Mouse (Mus musculus): ENCODE results near the gene Klhl10.
A peak's percentile ranks its signal among the peaks of the same experiment; 100 is the strongest.

Gene Klhl10

GRCm38 (mm10) chr11:100408835-100409462, 32.8 kb upstream of the Klhl10 start:
- no peak for DNase-seq

GRCm38 (mm10) chr11:100409686-100410085, 32.0 kb upstream of the Klhl10 start:
- DNase-seq = no peak

- DNase-seq = peak in 1 of 2 experiments; percentile 32
Observed at GRCm38 (mm10) chr11:100411736-100412135, 30.0 kb upstream of the Klhl10 start.

GRCm38 (mm10) chr11:100413541-100413940, 28.2 kb upstream of the Klhl10 start:
- DNase-seq = no peak

- peak; percentile 81 to 90 for DNase-seq
Observed at GRCm38 (mm10) chr11:100414021-100414913, 27.4 kb upstream of the Klhl10 start, which contains the start of gene P3h4. Gene P3h4 (minus strand): TSS chr11:100414836.

GRCm38 (mm10) chr11:100414914-100415822, 26.5 kb upstream of the Klhl10 start, which contains the start of gene Fkbp10:
Gene Fkbp10 (plus strand): TSS chr11:100415697.
- DNase-seq = peak; percentile 29 to 55

- no peak for DNase-seq
Observed at GRCm38 (mm10) chr11:100421537-100421936, 20.2 kb upstream of the Klhl10 start.

- no peak for DNase-seq
Observed at GRCm38 (mm10) chr11:100423836-100424235, 17.9 kb upstream of the Klhl10 start.

GRCm38 (mm10) chr11:100425851-100426250, 15.9 kb upstream of the Klhl10 start:
- DNase-seq = peak; percentile 75 to 88

GRCm38 (mm10) chr11:100426820-100427219, 14.9 kb upstream of the Klhl10 start:
- no peak for DNase-seq

- DNase-seq = peak; percentile 25 to 29
Observed at GRCm38 (mm10) chr11:100428612-100429199, 13.0 kb upstream of the Klhl10 start.

- no peak for DNase-seq
Observed at GRCm38 (mm10) chr11:100430052-100430451, 11.7 kb upstream of the Klhl10 start.

GRCm38 (mm10) chr11:100432002-100432401, 9.7 kb upstream of the Klhl10 start:
- DNase-seq = no peak

- DNase-seq = no peak
Observed at GRCm38 (mm10) chr11:100435678-100436246, 6.0 kb upstream of the Klhl10 start.

- peak in 1 of 2 experiments; percentile 35 for DNase-seq
Observed at GRCm38 (mm10) chr11:100437901-100438300, 3.8 kb upstream of the Klhl10 start.

- peak; percentile 84 to 90 for DNase-seq
Observed at GRCm38 (mm10) chr11:100440691-100441522, 810 bp upstream of the Klhl10 start.

- peak; percentile 51 to 62 for DNase-seq
Observed at GRCm38 (mm10) chr11:100442625-100443024, 908 bp downstream of the Klhl10 start.

GRCm38 (mm10) chr11:100457247-100457646, 15.5 kb downstream of the Klhl10 start:
- no peak for DNase-seq

- DNase-seq = no peak
Observed at GRCm38 (mm10) chr11:100457711-100458110, 16.0 kb downstream of the Klhl10 start.

- no peak for DNase-seq
Observed at GRCm38 (mm10) chr11:100462699-100463098, 21.0 kb downstream of the Klhl10 start.

- DNase-seq = no peak
Observed at GRCm38 (mm10) chr11:100465229-100465792, 23.6 kb downstream of the Klhl10 start.
